ENCODE assay signal across 8 mouse cellular contexts in genomic region chr15:84925495-84926018, GRCm38 (mm10). TPM values are rescaled to one million over a fixed set of nuclear protein-coding genes. Genes with fewer than 3 reads are reported as not detected.
A peak's percentile ranks its signal among the peaks of the same experiment; 100 is the strongest.
DNase-seq lines count a peak whose midpoint lies in the region; ATAC-seq and TF ChIP-seq lines count a peak whose summit lies in the region.

No protein-coding gene starts in this region.

- WGBS in heart, embryonic 11.5 days (ENCODE audit: insufficient replicate concordance) = 71% methylated on average over 1 of the region's 1 CpGs
- 56% methylated on average over 1 of the region's 1 CpGs for WGBS in forebrain, embryonic 12.5 days
- WGBS in liver, embryonic 13.5 days (ENCODE audit: insufficient replicate concordance) = 75% methylated on average over 1 of the region's 1 CpGs
- 78% methylated on average over 1 of the region's 1 CpGs for WGBS in stomach, postnatal 0 days

- peak; percentile 30; the same call in 1 of the 2 replicates for TF ChIP-seq CTCF in E14TG2a.4 (conservative IDR thresholded peaks at IDR 0.05; ENCODE audit: low read length)
- peak; percentile 65 for TF ChIP-seq CTCF in stomach, postnatal 0 days (IDR thresholded peaks at IDR 0.05; ENCODE audit: low read depth)

- TF ChIP-seq EP300 in stomach, postnatal 0 days (optimal IDR thresholded peaks at IDR 0.05) = no peak

- peaks cover 17% of the 10 kb centered on the region for H3K4me1 ChIP-seq in heart, embryonic 11.5 days (ENCODE audit: control insufficient read depth, insufficient read depth, low read length)
- H3K4me1 ChIP-seq in E14TG2a.4 (replicated peaks; ENCODE audit: low read depth, low read length) = peaks cover 41% of the 10 kb centered on the region
- H3K4me1 ChIP-seq in forebrain, embryonic 12.5 days = peaks cover 28% of the 10 kb centered on the region
- H3K4me1 ChIP-seq in liver, embryonic 13.5 days (replicated peaks) = peaks cover 36% of the 10 kb centered on the region
- no peaks in the 10 kb centered on the region for H3K4me1 ChIP-seq in stomach, postnatal 0 days (replicated peaks; ENCODE audit: control insufficient read depth, insufficient read depth)

- no peak for ATAC-seq in heart, embryonic 11.5 days (replicated peaks; ENCODE audit: insufficient number of reproducible peaks, low FRiP score, low TSS enrichment)
- ATAC-seq in forebrain, embryonic 12.5 days (ENCODE audit: low FRiP score) = no peak
- ATAC-seq in liver, embryonic 13.5 days (ENCODE audit: low read depth) = no peak
- no peak for ATAC-seq in stomach, postnatal 0 days (ENCODE audit: low FRiP score, low TSS enrichment)

- no peaks in the 10 kb centered on the region for H3K9me3 ChIP-seq in heart, embryonic 11.5 days (replicated peaks; ENCODE audit: control insufficient read depth, low read length)
- no peaks in the 10 kb centered on the region for H3K9me3 ChIP-seq in E14TG2a.4 (ENCODE audit: low read length)
- H3K9me3 ChIP-seq in forebrain, embryonic 12.5 days = no peaks in the 10 kb centered on the region
- H3K9me3 ChIP-seq in liver, embryonic 13.5 days (replicated peaks) = no peaks in the 10 kb centered on the region
- H3K9me3 ChIP-seq in stomach, postnatal 0 days (ENCODE audit: control insufficient read depth, low read length) = no peaks in the 10 kb centered on the region

- peaks cover 26% of the 10 kb centered on the region for H3K36me3 ChIP-seq in heart, embryonic 11.5 days (ENCODE audit: control insufficient read depth, insufficient read depth, low read length)
- peaks cover 62% of the 10 kb centered on the region for H3K36me3 ChIP-seq in E14TG2a.4 (ENCODE audit: insufficient read depth, low read length)
- peaks cover 33% of the 10 kb centered on the region for H3K36me3 ChIP-seq in forebrain, embryonic 12.5 days (replicated peaks)
- peaks cover 43% of the 10 kb centered on the region for H3K36me3 ChIP-seq in liver, embryonic 13.5 days
- peaks cover 20% of the 10 kb centered on the region for H3K36me3 ChIP-seq in stomach, postnatal 0 days (ENCODE audit: control insufficient read depth, insufficient read depth, low read length)

- intact Hi-C loops in heart, postnatal 25 days (cut with DNase I) = loop anchor here (5.0 kb wide), 2 partner anchors 72 to 168 kb away; no protein-coding TSS in a partner anchor
- intact Hi-C loops in gastrocnemius, postnatal 36 days (cut with DNase I) = loop anchor here (5.0 kb wide), 1 partner anchor 67 kb away; no protein-coding TSS in a partner anchor

- H3K9ac ChIP-seq in heart, embryonic 11.5 days (ENCODE audit: low read depth, low read length) = no peak overlapping the region
- peak overlapping the region; percentile 38; the same call in 1 of the 2 replicates for H3K9ac ChIP-seq in forebrain, embryonic 12.5 days
- H3K9ac ChIP-seq in liver, embryonic 13.5 days = peak overlapping the region; percentile 41
- no peak overlapping the region for H3K9ac ChIP-seq in stomach, postnatal 0 days (ENCODE audit: low read length)

- DNase-seq in heart, postnatal 25 days (ENCODE audit: low spot score) = no peak
- DNase-seq in liver, embryonic 13.5 days = peak; percentile 21
- DNase-seq in stomach, postnatal 0 days (ENCODE audit: low spot score) = no peak
- DNase-seq in gastrocnemius, postnatal 36 days = no peak
- DNase-seq in layer of hippocampus, adult 11-12 months (ENCODE audit: low spot score) = no peak

- H3K4me3 ChIP-seq in heart, embryonic 11.5 days (ENCODE audit: low read depth, low read length) = peak overlapping the region; percentile 10; the same call in 1 of the 2 replicates
- H3K4me3 ChIP-seq in E14TG2a.4 (replicated peaks; ENCODE audit: low read length) = peak overlapping the region; percentile 97; the same call in 1 of the 2 replicates
- H3K4me3 ChIP-seq in forebrain, embryonic 12.5 days (replicated peaks) = peak overlapping the region; percentile 91; the same call in 1 of the 2 replicates
- H3K4me3 ChIP-seq in liver, embryonic 13.5 days (replicated peaks) = peak overlapping the region; percentile 95
- no peak overlapping the region for H3K4me3 ChIP-seq in stomach, postnatal 0 days (ENCODE audit: low read depth, low read length)

- H3K4me2 ChIP-seq in heart, embryonic 11.5 days = peak overlapping the region; percentile 69
- H3K4me2 ChIP-seq in forebrain, embryonic 12.5 days = peak overlapping the region; percentile 64
- peak overlapping the region; percentile 85 for H3K4me2 ChIP-seq in liver, embryonic 13.5 days
- 0 out of 2 replicates have a peak overlapping the region, but pooled peaks have one; percentile 75 for H3K4me2 ChIP-seq in stomach, postnatal 0 days (replicated peaks; ENCODE audit: low read depth)

- H3K27me3 ChIP-seq in heart, embryonic 11.5 days (ENCODE audit: control insufficient read depth, insufficient read depth, low read length) = no peaks in the 10 kb centered on the region
- no peaks in the 10 kb centered on the region for H3K27me3 ChIP-seq in E14TG2a.4 (ENCODE audit: insufficient read depth, low read length)
- H3K27me3 ChIP-seq in forebrain, embryonic 12.5 days = no peaks in the 10 kb centered on the region
- no peaks in the 10 kb centered on the region for H3K27me3 ChIP-seq in liver, embryonic 13.5 days
- H3K27me3 ChIP-seq in stomach, postnatal 0 days (ENCODE audit: control insufficient read depth, insufficient read depth, low read length) = no peaks in the 10 kb centered on the region

- H3K27ac ChIP-seq in heart, embryonic 11.5 days (ENCODE audit: low read depth, low read length) = no peak overlapping the region
- H3K27ac ChIP-seq in forebrain, embryonic 12.5 days = no peak overlapping the region
- peak overlapping the region; percentile 42; the same call in 1 of the 2 replicates for H3K27ac ChIP-seq in liver, embryonic 13.5 days
- H3K27ac ChIP-seq in stomach, postnatal 0 days (replicated peaks) = no peak overlapping the region

RNA-seq across cellular contexts. Expression of gene Nup50, which starts 2.3 kb away (rescaled TPM):
- 28.5 and 33.1 TPM in 2 replicates for polyA plus RNA-seq in heart, embryonic 11.5 days (2014; fragmentation: Nextera tagmentation; extraction: Ambion mirVana)
- total RNA-seq in heart, postnatal 25 days (2021) = 10 to 100 TPM; 14.6 to 17.5 TPM
- 64.0 and 72.5 TPM in 2 replicates for polyA plus RNA-seq in forebrain, embryonic 12.5 days (2016; fragmentation: Nextera tagmentation; extraction: Ambion mirVana)
- 30.0 and 42.7 TPM in 2 replicates for polyA plus RNA-seq in liver, embryonic 13.5 days (2015; fragmentation: Nextera tagmentation; extraction: Ambion mirVana)
- 17.6 and 17.7 TPM in 2 replicates for polyA plus RNA-seq in stomach, postnatal 0 days (2015; fragmentation: Nextera tagmentation; extraction: Ambion mirVana)
- 10 to 100 TPM; 12.4 to 14.8 TPM for total RNA-seq in gastrocnemius, postnatal 36 days (2021)

RNA-seq across cellular contexts. Expression of gene Gm29666, which starts 5.7 kb away (rescaled TPM):
- 0.27 and 0.52 TPM in 2 replicates for polyA plus RNA-seq in heart, embryonic 11.5 days (2014; fragmentation: Nextera tagmentation; extraction: Ambion mirVana)
- under 1 TPM; 0.22 to 0.23 TPM for total RNA-seq in heart, postnatal 25 days (2021)
- 0.85 and 1.2 TPM in 2 replicates for polyA plus RNA-seq in forebrain, embryonic 12.5 days (2016; fragmentation: Nextera tagmentation; extraction: Ambion mirVana)
- 0.37 and 0.50 TPM in 2 replicates for polyA plus RNA-seq in liver, embryonic 13.5 days (2015; fragmentation: Nextera tagmentation; extraction: Ambion mirVana)
- polyA plus RNA-seq in stomach, postnatal 0 days (2015; fragmentation: Nextera tagmentation; extraction: Ambion mirVana) = 0.13 and 0.15 TPM in 2 replicates
- total RNA-seq in gastrocnemius, postnatal 36 days (2021) = under 1 TPM; 0.22 to 0.33 TPM

Comparison
In these comparisons a context has a peak if more than half of its experiments do, and no peak if none do; other contexts are left out.
1. H3K9ac ChIP-seq: peak in forebrain, embryonic 12.5 days (single experiment) and liver, embryonic 13.5 days (single experiment); none in heart, embryonic 11.5 days (single experiment) and stomach, postnatal 0 days (single experiment).
2. Peak in every context shown above with its lines, with median percentiles within 50 percentile points of each other: H3K4me2 ChIP-seq.